Mouse (Mus musculus) gastrocnemius, postnatal 14 days (tissue): ENCODE data around the gene Ddx50. TPM values are rescaled to one million over a fixed set of nuclear protein-coding genes. Genes with fewer than 3 reads are reported as not detected.

Source experiments
- DNase-seq: peaks from one replicate; pipeline ENCODE4 v3.0.0; 2021; ENCODE audit warnings: mixed read lengths
- intact Hi-C: fragments of 180-260 bp; cut with DNase I; formaldehyde crosslinking; loops from one replicate; pipeline ENCODE4 v1.15.1; 2025; ENCODE audit warnings: low total_unique reads
- long read RNA-seq, 2 experiments: library from polyadenylated mRNA; stranded (forward); transcript quantifications; one replicate each; pipeline ENCODE4 v2.0.0; 2021
- total RNA-seq, 2 experiments: library from RNA; stranded (reverse); gene quantifications; 2 replicates each; pipeline ENCODE4 v1.2.3; 2021

Ddx50 gene
- total RNA-seq = 10 to 100 TPM; 49.2 to 50.9 TPM
- long read RNA-seq, experiment 1, transcript Ddx50-201 (15 exons, 2,535 nt) = major isoform, 15 of 29 reads
- long read RNA-seq, experiment 1, partial matches to known transcripts = 1 of 29 reads
- long read RNA-seq, experiment 1, other reads (novel, unspliced or antisense) = 11 of 29 reads
- long read RNA-seq, experiment 2, transcript Ddx50-201 (15 exons, 2,535 nt) = major isoform, 10 of 26 reads
- long read RNA-seq, experiment 2, partial matches to known transcripts = 2 of 26 reads
- long read RNA-seq, experiment 2, other reads (novel, unspliced or antisense) = 14 of 26 reads

DNA sequence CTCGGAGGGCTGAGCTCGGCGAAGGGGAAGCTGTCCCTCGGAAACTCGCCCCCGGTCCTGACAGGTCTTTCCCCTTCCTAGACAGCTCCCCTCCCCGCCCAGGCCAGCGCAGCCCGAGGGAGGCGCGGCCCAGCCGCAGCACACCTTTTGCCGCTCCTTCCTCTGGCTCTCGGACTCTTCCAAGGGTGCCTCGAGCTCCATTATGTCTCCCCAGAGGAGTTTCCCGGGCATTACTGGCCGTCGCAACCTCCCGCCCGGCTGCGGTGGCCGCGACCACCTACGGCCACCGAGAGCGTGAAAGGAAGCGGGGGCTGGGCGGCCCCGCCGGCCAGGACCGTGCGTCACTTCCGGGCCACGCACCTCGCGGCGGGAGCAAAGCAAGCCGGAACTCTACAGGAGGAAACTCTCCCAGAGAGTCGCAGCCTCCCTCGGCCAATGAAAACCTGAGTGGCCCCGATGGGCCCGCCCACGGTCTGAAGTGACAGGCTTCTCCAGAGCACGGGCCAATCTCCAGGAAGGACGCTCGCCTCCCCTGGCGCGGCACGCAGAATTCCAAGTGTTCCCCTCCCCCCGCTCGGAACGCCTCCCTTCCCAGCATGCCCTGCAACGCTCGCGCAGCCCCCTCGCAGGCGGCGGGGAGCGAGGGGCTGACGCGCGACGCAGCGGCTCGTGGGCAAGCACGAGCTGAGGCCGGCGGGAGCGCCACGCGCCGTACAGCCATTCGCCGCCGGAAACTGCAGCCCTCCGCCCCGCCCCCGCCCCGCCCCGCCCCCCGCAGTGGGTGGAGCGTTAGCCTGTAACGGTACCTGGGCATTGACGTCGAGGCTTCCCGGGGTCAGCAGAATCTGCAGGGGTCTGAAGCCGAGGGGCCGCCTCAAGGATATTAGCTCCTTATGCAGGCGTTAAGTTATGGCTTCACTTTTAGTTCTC lies at the start of gene Ddx50:
Gene Ddx50 (minus strand): TSS at position 338 of the 930 bp plus-strand sequence.
- DNase-seq = peak; percentile 99
- intact Hi-C loops = no loop called here

DNA sequence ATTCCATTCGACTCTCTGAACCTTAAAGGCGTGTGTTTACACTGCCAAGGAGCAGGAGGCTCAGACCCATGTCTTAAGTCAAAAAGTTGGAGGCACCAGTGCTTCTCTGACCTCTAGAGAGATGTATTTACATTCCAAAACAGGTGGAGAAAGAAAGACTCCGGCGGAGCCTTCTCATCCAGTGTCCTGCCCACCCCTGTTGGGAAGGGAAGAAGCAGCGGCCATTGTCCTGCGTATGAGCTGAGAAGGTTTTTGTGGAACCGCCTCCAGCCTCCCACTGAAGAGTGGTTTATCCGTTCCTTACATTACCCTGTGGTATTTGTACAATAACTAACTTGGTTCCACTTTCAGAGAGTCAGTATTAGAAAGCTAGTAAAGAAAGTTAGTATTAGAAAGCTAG lies 41.8 kb upstream of the Ddx50 start:
- intact Hi-C loops = no loop called here

DNA sequence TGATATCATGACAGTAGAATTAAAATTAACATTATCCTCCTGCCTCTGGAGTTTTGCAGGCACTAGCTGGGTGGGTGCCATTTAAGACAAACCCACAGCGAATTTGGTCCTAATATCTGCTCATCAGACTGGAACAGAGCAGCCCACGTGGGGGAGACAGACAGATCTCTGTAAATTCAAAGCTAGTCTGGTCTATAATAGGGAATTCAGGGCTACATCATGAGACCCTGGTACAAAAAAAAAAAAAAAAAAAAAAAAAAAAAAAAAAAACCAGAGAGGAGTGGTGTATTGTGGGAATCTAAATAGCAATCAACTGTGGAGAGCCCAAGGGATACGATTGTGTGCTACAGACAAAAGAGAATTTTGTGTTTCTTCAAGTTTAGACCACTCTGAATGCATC lies 41.2 kb upstream of the Ddx50 start:
- no peak for DNase-seq
- intact Hi-C loops = no loop called here

More for the DNA sequence above, 41.8 kb upstream of the Ddx50 start:
- DNase-seq = no peak

DNA sequence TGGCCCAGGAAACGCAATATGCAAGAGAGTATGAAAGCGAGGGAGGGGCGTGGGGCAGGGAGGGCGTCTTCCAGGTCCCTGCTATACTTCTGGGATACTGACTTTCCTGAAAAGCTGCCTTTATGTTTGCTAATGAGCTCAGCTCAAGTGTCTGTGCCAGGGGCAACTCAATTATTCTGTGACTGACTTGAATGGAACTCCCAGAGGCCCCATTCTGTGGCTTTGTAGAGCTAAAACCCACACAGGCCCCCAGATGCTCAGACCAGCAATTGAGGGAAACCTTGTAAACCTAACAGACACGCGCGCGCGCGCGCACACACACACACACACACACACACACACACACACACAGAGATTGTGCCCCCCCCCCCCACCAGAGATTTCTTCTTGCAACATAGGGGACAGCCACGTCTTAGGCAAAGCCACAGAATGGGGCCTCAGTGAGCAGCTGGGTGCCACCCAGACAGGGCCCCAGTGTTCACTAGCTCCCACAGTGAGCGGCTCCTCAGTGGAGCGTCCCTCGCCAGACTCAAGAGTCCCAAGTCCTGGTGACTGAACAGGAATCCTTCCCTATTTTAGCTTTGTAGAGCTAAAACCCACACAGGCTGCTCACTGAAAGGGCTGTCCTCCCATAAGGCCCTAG lies 36.1 kb upstream of the Ddx50 start:
- DNase-seq = no peak
- intact Hi-C loops = no loop called here

DNA sequence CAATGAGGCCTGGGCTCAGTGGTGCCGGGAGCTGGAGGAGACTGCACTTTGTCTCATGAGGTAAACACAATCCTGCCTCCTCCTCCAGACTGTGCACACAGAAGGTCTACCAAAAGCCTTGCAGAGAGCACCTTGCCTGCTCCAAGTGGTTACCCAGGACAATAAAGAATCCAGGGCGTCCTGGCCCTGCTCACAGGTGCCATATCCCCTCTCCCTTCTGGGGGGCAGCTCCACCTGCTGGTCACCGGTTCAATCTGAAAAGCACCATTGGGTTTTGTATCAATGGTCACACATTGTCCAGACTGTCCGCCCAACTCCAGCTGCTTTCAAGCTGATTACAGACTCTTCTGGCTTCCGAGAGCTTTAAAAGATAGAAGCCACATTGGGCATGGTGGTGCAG lies 32.0 kb upstream of the Ddx50 start:
- intact Hi-C loops = no loop called here
- no peak for DNase-seq

DNA sequence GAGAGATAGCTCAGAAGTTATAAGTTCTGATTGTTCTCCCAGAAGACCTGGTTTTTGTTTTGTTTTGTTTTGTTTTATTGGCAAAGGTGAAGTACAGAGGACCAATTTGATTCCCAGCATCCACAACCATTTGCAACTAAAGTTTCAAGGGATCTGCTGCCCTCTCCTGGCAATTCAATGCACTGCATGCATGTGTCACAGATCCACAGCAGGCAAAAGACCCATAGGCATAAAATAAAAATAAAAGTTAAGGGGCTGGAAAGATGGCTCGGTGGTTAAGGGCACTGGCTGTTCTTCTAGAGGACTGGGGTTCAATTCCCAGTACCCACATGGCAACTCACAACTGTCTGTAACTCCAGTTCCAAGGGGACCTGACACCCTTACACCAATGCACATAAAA lies 28.8 kb upstream of the Ddx50 start:
- no peak for DNase-seq
- intact Hi-C loops = no loop called here

DNA sequence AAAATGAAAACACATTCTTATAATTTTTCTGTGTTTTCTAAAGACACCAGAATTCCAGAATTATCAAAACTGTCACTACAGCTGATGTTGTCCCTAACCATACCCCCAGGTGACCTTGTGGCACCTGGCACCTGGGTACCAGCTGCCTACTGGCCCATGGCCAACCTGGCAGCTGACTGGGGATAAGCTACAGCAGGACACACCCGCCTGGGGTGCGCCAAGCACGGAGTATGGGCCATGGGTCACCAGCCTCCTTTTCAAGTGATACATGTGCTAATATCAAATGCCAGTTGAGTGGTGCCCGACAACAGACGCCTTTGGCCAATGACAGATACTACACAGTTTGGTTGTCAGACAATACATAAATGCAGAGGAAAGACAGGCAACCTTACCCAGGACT lies 26.3 kb upstream of the Ddx50 start:
- DNase-seq = no peak
- intact Hi-C loops = no loop called here

DNA sequence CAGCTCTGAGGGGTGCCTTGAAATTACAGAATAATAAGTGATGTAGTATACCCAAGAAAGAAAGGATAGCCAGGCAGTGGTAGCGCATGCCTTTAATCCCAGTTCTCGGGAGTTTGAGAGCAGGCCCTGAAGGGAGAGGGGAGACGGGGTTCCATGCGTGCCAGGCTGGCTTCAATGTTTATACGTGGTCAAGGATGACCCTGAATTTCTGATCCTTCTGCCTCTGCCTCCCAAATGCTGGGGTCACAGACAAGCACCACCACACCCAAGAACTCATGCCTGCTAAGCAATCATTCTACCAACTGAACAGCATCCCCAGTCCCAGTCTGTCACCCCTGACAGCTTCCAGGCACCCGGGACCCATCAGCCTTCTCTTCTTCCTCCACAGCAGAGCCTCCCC lies 25.2 kb upstream of the Ddx50 start:
- intact Hi-C loops = no loop called here
- no peak for DNase-seq

DNA sequence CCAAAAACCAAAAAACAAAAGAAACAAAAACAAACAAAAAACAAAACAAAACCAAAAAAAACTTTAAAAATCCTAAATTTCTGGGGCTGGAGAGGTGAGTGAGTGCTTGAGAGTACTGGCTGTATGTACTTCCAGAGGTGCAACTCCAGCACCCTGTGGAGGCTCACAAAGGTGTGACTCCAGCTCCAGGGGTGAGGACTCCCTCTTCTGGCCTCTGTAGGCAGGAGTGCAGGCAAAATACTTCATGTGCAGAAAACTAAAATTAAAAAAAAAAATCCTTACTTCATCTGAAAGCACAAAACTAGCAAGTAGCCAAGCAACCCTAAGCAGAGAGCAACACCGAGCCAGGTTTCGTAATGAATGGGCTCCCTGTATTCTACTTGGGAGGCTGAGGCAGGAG lies 21.3 kb upstream of the Ddx50 start:
- intact Hi-C loops = no loop called here
- no peak for DNase-seq

DNA sequence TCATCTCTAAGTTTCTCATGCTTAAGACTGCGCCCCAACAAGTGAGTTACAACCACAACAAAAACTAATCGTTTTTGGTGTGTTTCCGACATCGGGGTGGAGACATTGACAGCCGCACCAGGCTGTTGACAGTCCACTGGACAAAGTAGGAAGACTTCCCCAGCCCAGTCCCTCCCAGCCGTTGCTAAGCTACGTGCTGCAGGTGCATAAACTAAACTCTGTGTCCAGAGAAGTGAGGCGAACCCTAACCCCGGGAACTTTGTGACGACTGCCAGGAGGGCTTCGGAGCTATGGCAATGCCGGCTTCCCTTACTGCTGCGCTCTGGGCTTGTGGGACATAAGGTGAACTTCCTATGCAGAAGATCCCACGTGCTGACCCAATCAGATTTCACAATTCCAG lies 18.2 kb upstream of the Ddx50 start:
- DNase-seq = no peak
- intact Hi-C loops = no loop called here

DNA sequence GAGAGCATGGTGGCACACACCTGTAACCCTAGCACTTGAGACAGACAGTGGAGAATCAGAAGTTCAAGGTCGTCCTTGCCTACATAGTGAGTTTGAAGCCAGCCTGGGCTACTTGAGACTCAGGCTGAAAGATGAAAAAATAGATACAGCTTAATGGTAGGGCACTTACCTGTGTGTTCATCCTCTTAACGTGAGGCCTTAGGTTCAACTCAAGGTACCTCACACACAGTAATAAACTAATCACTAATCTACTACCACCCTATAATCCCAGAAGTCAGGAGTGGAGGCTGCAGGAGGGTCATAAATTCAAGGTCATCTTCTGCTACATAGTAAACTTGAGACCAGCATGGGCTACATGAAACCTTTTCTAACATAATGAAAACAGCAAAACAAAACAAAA lies 17.4 kb upstream of the Ddx50 start:
- no peak for DNase-seq
- intact Hi-C loops = no loop called here

DNA sequence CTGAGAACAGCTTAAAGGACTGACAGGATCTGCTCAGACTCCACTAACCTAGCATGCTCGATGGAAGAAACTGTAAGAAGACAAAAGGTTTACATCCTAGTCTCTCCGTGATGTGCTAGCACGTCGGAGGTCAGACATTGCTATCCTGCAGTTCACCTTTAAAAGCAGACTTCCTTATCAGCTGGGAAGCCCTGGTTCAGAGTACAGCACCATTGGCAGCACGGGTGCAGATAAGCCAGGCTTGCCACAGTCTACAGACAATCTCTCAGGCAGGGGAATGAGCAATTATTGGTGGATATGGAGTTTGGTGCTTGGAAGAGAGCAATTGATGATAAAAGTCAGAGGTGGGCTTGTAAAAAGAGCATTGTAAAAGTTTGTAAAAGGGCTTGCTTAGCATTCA lies 17.0 kb upstream of the Ddx50 start:
- DNase-seq = no peak
- intact Hi-C loops = no loop called here

DNA sequence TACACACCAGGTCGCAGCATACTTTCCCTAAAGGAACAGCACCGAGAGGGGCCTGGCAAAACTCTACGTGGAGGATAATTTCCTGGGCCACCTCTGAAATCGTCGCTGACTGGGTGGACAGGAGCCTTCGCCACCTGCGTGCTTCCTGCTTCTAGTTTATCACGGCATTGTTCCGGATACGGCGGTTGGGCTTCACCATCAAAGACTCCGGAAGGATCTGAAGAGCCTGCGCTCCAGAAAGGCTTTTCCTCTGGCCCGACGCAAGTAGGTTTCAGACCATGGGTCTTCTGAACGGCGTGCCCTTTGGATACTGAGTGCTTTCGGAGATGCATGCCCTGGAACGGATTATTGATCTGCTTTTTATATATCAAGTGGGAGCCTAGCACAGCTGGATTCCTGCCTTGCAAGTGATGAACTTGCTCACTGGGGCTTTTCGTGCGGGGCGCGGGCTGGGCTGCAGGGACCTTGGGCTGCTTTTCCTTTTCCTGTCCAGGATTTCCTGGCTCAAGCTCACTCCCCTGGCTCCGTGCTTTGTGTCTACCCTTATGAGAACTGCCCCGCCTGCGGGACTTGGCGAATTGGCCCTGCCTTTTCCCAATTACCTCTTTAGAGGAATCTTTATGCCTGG lies 14.1 kb upstream of the Ddx50 start:
- intact Hi-C loops = no loop called here
- peak; percentile 67 for DNase-seq

DNA sequence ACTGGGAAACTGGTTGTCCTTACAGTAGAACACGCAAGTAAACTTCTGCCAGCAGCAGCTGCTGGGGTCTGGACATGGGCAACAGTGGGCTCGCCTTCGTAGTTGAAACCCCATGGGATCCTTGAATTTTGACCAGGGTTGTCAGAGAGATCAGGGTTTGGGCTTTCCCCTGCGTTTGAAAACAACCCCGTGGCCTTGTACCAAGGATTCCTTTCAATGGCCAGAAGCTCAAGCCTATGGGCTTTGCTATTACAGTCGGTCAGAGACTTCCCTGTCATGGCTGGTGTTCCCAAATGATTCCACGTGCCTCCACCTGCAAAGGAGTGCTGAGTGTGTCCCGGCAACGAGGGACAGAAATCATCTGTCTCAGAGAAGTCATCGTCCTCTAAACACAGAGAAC lies 13.2 kb upstream of the Ddx50 start:
- no peak for DNase-seq
- intact Hi-C loops = no loop called here

DNA sequence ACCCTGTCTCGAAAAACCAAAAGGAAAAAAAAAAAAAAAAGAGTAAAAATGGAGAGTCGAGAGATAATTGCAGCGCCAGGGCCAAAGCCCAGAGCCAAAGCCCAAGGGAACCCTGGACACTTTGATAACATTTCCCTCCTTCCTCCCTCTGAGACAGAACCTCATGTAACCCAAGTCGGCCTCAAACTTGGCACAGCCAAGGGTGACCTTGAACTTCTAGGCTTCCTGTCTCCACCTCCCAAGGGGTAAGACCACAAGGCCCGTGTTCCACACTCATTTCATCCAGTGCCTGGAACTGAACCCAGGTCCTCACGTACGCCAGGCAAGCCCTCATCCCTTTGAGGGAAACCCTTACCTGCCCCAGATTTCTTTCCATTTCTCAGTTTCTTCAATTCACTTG lies 5.7 kb upstream of the Ddx50 start:
- DNase-seq = no peak

DNA sequence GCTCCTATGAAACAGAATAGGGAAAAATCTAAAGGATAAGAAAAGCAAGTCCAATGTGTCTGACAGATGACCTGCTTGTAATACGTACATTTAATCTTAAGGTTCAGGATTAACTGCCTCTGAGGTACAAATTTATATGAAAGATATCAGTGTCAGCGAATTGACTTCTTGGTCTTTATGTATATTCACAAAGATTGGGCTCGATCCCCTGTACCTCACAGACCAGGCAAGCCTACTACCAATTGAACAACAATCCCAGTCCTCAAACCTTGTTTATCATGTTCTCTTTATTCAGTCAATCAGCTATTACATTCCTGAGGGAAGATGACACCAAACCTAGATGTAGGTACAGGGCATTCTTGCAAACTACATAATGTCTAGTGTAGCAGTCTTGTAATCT lies 943 bp upstream of the Ddx50 start:
- intact Hi-C loops = no loop called here

More for the DNA sequence above, 5.7 kb upstream of the Ddx50 start:
- intact Hi-C loops = no loop called here

DNA sequence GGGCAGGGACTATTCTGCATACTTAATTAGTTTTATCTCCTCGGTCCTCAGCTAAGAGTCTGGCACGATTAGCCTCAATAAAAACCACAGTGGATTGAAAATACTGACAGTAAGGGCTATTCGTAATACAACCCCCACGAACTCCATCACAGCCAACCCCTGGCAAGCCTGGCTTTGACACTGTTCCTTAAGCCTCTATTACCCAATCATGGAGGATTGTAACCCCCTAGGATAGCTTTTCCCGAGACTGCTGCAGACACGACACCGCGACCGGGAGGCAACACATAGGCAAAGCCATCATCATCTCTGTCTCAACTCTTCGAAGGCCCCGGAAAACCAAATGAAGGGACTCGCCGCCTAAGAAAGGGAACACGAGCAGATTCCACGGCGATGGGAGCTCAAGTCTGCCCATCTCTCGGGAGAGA lies 648 bp downstream of the Ddx50 start:
- DNase-seq = no peak
- intact Hi-C loops = no loop called here

More for the DNA sequence above, 943 bp upstream of the Ddx50 start:
- DNase-seq = no peak

DNA sequence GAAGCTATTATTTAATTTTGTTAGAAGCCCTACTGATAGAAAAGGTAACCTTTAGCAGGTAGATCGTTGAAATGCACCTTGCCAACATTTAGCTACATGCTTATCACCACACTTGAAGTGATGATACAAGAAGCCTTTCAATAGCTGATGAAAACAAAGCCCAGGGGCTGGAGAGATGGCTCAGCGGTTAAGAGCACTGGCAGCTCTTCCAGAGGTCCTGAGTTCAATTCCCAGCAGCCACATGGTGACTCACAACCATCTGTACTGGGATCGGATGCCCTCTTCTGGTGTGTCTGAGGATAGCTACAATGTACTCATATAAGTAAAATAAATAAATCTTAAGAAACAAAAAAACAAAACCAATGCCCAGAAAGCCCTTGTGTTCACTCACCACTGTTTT lies 46.9 kb downstream of the Ddx50 start:
- DNase-seq = no peak
- intact Hi-C loops = no loop called here

DNA sequence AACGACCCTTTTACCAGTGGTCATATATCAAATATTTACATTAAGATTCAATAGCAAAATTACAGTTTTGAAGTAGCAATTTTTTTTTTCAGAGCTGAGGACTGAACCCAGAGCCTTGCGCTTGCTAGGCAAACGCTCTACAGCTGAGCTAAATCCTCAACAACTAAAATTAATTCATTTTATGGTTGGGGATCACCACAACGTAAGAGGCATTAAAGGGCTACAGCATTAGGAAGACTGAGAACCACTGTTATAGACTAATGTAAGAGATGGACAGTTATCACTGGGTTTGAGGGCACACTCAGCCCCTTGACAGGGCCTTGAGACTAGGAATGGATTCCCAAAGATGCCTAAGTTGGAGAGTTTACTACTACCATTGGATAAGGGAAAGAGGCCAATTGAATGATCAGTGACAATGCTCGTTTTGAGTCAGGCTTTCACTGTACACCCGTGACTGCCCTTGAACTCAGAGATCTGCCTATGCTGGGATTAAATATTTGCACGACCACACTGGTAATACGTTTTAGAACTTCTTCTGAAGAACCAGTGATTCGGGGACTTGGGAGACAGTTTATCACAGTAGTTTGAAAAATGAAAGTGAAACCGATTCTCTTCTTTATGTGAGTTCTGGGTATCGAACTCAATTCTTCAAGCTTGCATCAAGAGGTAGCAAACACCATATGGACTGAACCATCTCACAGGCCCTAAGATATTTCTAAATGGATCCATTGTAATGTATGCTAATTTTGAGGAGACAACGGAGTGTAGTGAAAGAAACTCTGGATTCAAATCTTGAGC lies 47.6 kb downstream of the Ddx50 start:
- no peak for DNase-seq
- intact Hi-C loops = no loop called here
